Mouse (Mus musculus): Measurements from ENCODE around the gene Trim26. TPM values are rescaled to one million over a fixed set of nuclear protein-coding genes. Genes with fewer than 3 reads are reported as not detected.

Trim26 gene
- polyA plus RNA-seq, 1 experiment from 2014 or later, result 53.7 TPM

DNA sequence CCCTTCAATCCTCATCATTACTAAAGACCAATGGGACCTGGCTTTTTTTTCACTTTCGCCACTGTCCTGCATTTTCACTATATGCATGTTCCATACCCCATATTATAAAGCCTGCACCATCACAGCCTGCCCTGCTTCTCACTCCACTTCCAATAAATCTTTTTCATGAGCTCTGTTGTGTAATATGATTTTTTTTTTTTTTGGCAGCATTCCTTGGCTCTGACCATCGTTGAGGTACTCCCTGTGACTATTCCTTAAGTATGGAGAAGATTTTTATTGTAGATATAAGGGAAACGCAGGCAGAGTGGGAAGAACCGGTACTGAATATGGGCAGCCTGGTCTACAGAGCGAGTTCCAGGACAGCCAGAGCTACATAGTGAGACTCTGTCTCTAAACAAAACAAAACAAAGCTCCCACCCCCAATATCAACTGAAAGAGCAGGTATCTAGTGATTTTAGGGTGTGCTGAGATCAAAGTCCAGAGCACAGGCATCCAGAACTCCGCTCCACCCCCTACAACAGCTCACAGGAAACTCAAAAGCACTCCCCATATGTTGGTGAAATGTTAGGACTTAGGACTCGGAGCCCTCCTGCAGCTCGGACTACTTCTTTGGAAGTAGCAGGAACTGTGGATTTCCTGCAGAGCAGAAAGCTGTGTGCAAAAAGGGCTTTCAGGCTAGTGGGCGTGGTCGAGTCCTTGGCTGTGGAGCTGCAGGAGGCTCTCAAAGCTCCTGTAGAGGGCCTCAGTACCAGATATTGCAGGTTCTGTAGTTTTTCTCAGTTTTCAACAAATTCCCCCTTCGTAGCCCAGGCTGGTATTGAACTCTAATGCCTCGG lies 1.1 kb upstream of the Trim26 start:
- Histone ChIP-seq H3K27me3 (no peaks in the 10 kb centered on the region), H3K27ac (peak overlapping the region; percentile 91), H3K4me1 (peaks cover 27% of the 10 kb centered on the region), H3K9me3 (no peaks in the 10 kb centered on the region), H3K4me2 (replicated peaks) (peak overlapping the region; percentile 69), H3K4me3 (peak overlapping the region; percentile 69), H3K36me3 (0 out of 2 replicates have a peak, but pooled peaks cover 4% of the 10 kb centered on the region), H3K9ac (no peak overlapping the region)
- ATAC-seq (ENCODE audit: low FRiP score, low read depth), result no peak
- 31% methylated on average over 12 of the region's 12 CpGs for WGBS

DNA sequence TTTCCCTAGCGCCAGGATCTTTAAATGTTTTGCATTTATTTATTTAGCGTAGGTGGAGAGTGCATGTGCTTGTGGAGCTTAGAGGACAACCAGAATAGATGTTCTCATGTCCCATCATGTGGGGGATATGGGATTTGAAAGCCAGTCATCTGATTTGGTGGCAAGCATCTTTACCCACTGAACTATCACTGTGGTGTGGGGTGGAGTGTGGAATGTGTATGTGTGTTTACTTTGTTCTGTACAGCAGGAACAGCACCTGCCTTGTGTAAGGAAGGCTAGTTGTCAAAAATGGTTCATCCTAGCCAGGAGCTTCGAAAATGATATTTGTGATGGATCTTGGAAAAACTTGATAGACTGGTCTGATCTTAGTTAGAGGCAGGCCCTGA lies 514 bp upstream of the Trim26 start:
- peak overlapping the region; percentile 69 for H3K4me2 ChIP-seq (replicated peaks)
- peak overlapping the region; percentile 69 for H3K9ac ChIP-seq
- H3K9me3 ChIP-seq, result no peaks in the 10 kb centered on the region
- peak overlapping the region; percentile 91 for H3K27ac ChIP-seq
- ATAC-seq (ENCODE audit: low FRiP score, low read depth), result peak; percentile 17
- WGBS, result 13% methylated on average over 3 of the region's 3 CpGs
- H3K27me3 ChIP-seq, result no peaks in the 10 kb centered on the region
- peak overlapping the region; percentile 69 for H3K4me3 ChIP-seq
- H3K36me3 ChIP-seq, result 0 out of 2 replicates have a peak, but pooled peaks cover 4% of the 10 kb centered on the region
- H3K4me1 ChIP-seq, result peaks cover 27% of the 10 kb centered on the region

- Histone ChIP-seq H3K27ac (no peak overlapping the region), H3K4me3 (no peak overlapping the region), H3K4me2 (replicated peaks) (no peak overlapping the region), H3K4me1 (peaks cover 31% of the 10 kb centered on the region), H3K9me3 (no peaks in the 10 kb centered on the region), H3K27me3 (no peaks in the 10 kb centered on the region), H3K9ac (no peak overlapping the region), H3K36me3 (peaks cover 11% of the 10 kb centered on the region; the same call in 1 of the 2 replicates)
- ATAC-seq (ENCODE audit: low FRiP score, low read depth), result no peak
- 84% methylated on average over 5 of the region's 5 CpGs for WGBS
Observed at GRCm38 (mm10) chr17:36839001-36839400, 2.1 kb downstream of the Trim26 start.

DNA sequence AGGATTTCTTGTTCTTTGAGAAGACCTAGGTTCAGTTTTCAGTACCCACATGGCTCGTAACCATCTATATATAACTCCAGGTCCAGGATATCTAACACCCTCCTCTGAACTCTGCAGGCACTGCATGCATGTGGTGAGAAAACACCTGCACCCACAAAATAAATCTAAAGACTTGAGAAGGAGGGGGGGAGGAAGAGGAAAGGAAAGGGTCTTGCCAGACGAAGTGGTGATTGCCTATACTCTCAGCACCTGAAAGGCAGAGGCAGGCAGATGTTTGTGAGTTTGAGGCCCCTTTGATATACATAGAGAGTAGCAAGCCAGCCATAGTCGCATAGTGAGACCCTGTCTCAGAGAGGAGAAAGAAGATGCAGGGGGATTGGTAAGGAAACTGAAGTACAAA lies 3.0 kb downstream of the Trim26 start:
- Histone ChIP-seq H3K9ac (no peak overlapping the region), H3K27me3 (no peaks in the 10 kb centered on the region), H3K4me1 (peaks cover 35% of the 10 kb centered on the region), H3K36me3 (peaks cover 11% of the 10 kb centered on the region; the same call in 1 of the 2 replicates), H3K4me3 (no peak overlapping the region), H3K27ac (no peak overlapping the region), H3K9me3 (no peaks in the 10 kb centered on the region), H3K4me2 (replicated peaks) (no peak overlapping the region)
- ATAC-seq (ENCODE audit: low FRiP score, low read depth), result no peak
- 73% methylated on average over 3 of the region's 3 CpGs for WGBS

GRCm38 (mm10) chr17:36840961-36841445 lies 4.1 kb downstream of the Trim26 start:
- peaks cover 31% of the 10 kb centered on the region for H3K4me1 ChIP-seq
- no peak overlapping the region for H3K4me3 ChIP-seq
- no peak overlapping the region for H3K27ac ChIP-seq
- no peak for ATAC-seq (ENCODE audit: low FRiP score, low read depth)
- H3K9me3 ChIP-seq, result no peaks in the 10 kb centered on the region
- no peaks in the 10 kb centered on the region for H3K27me3 ChIP-seq
- peaks cover 12% of the 10 kb centered on the region for H3K36me3 ChIP-seq
- H3K4me2 ChIP-seq (replicated peaks), result no peak overlapping the region
- no peak overlapping the region for H3K9ac ChIP-seq

- peaks cover 14% of the 10 kb centered on the region for H3K4me1 ChIP-seq
Observed at GRCm38 (mm10) chr17:36843696-36844095, 6.8 kb downstream of the Trim26 start.

DNA sequence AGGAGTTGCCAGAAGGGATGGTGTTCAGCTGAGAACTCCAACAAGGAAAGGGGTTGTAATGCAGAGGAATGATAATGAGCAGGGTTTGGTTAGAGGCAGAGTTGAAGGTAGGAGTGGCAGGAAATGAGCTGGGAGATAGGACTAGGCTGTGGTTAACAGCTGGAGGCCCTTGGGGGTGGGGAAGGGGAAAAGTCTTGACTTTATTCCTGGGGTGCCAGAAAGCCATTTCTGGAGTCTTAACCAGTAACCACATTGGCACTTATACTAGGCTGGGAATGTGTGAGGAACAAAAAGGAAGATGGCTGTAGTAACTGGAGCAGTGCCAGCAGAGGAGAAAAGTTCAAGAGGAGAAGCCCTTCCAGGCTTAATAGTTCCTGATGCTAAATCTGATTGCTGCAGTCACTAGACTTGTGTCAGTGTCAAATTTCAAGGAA lies 7.4 kb downstream of the Trim26 start:
- Histone ChIP-seq H3K9me3 (no peaks in the 10 kb centered on the region), H3K36me3 (peaks cover 18% of the 10 kb centered on the region), H3K9ac (no peak overlapping the region), H3K27ac (no peak overlapping the region), H3K4me2 (replicated peaks) (no peak overlapping the region), H3K4me3 (no peak overlapping the region), H3K4me1 (peaks cover 19% of the 10 kb centered on the region), H3K27me3 (no peaks in the 10 kb centered on the region)
- ATAC-seq (ENCODE audit: low FRiP score, low read depth), result no peak

More at GRCm38 (mm10) chr17:36843696-36844095, 6.8 kb downstream of the Trim26 start:
- no peak overlapping the region for H3K9ac ChIP-seq
- no peak overlapping the region for H3K4me2 ChIP-seq (replicated peaks)
- peaks cover 22% of the 10 kb centered on the region for H3K36me3 ChIP-seq
- no peaks in the 10 kb centered on the region for H3K27me3 ChIP-seq
- 81% methylated on average over 7 of the region's 7 CpGs for WGBS
- H3K4me3 ChIP-seq, result no peak overlapping the region
- no peak for ATAC-seq (ENCODE audit: low FRiP score, low read depth)
- H3K9me3 ChIP-seq, result no peaks in the 10 kb centered on the region
- no peak overlapping the region for H3K27ac ChIP-seq

GRCm38 (mm10) chr17:36844725-36845124 lies 7.8 kb downstream of the Trim26 start:
- no peak for ATAC-seq (ENCODE audit: low FRiP score, low read depth)
- H3K4me2 ChIP-seq (replicated peaks), result no peak overlapping the region
- no peak overlapping the region for H3K9ac ChIP-seq
- no peaks in the 10 kb centered on the region for H3K9me3 ChIP-seq
- no peaks in the 10 kb centered on the region for H3K27me3 ChIP-seq
- H3K27ac ChIP-seq, result no peak overlapping the region
- H3K36me3 ChIP-seq, result peaks cover 18% of the 10 kb centered on the region
- H3K4me3 ChIP-seq, result no peak overlapping the region
- peaks cover 19% of the 10 kb centered on the region for H3K4me1 ChIP-seq
- 64% methylated on average over 1 of the region's 1 CpGs for WGBS

- no peaks in the 10 kb centered on the region for H3K9me3 ChIP-seq
- WGBS, result 74% methylated on average over 5 of the region's 5 CpGs
- peaks cover 46% of the 10 kb centered on the region for H3K36me3 ChIP-seq
- H3K27ac ChIP-seq, result no peak overlapping the region
- ATAC-seq (ENCODE audit: low FRiP score, low read depth), result no peak
- H3K4me3 ChIP-seq, result no peak overlapping the region
- H3K27me3 ChIP-seq, result no peaks in the 10 kb centered on the region
- peaks cover 9% of the 10 kb centered on the region for H3K4me1 ChIP-seq
- no peak overlapping the region for H3K4me2 ChIP-seq (replicated peaks)
- H3K9ac ChIP-seq, result no peak overlapping the region
Observed at GRCm38 (mm10) chr17:36848911-36849310, 12.0 kb downstream of the Trim26 start.

GRCm38 (mm10) chr17:36849992-36850391 lies 13.1 kb downstream of the Trim26 start:
- Histone ChIP-seq H3K27ac (no peak overlapping the region), H3K9ac (no peak overlapping the region), H3K4me1 (peaks cover 5% of the 10 kb centered on the region), H3K4me3 (no peak overlapping the region), H3K36me3 (peaks cover 57% of the 10 kb centered on the region), H3K27me3 (no peaks in the 10 kb centered on the region), H3K4me2 (replicated peaks) (no peak overlapping the region), H3K9me3 (no peaks in the 10 kb centered on the region)
- 84% methylated on average over 2 of the region's 2 CpGs for WGBS
- ATAC-seq (ENCODE audit: low FRiP score, low read depth), result no peak

DNA sequence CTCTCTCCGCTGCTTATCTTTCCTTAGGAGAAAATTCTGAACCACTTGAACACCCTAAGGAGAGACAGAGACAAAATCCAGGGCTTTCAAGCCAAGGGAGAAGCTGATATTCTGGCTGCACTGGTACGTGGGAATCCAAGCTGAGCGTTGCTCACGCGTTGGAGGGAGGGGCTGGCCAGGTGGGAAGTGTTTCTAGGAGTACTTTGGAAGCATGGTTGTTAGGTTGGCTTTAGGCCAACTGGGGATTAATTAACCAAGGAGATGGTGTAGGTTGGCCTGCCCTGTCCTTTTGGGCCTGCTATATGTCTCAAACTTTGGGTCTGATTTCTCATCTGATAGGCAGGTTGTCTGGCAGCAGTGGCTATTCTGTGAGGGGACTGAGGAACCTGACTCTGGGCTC lies 14.3 kb downstream of the Trim26 start:
- Histone ChIP-seq H3K4me3 (no peak overlapping the region), H3K36me3 (peaks cover 65% of the 10 kb centered on the region)
- WGBS, result 77% methylated on average over 5 of the region's 5 CpGs

DNA sequence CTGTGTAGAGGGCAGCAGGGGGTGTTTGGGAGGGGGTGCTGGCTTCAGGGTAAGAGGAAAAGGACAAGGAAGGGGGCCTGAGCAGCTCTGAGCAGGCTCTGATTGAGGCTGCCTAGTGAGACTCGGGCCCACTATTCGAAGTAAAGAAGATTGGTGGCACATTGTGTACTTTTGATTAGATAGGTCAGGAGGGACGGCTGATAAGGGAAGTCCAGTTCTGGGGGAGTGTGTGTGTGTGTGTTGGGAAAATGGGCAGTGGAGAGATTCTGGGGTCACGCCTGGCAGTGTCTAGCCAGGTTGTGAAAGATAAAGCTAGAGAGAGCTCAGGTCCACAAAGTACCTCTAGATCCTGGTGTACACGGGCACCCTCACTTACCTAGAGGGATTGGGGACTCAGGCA lies 14.7 kb downstream of the Trim26 start:
- Histone ChIP-seq H3K9ac (no peak overlapping the region), H3K4me3 (no peak overlapping the region), H3K4me2 (replicated peaks) (no peak overlapping the region), H3K4me1 (peaks cover 5% of the 10 kb centered on the region), H3K9me3 (no peaks in the 10 kb centered on the region), H3K27me3 (no peaks in the 10 kb centered on the region), H3K27ac (no peak overlapping the region), H3K36me3 (peaks cover 65% of the 10 kb centered on the region)
- WGBS, result 85% methylated on average over 5 of the region's 5 CpGs
- ATAC-seq (ENCODE audit: low FRiP score, low read depth), result no peak

More for the DNA sequence above, 14.3 kb downstream of the Trim26 start:
- Histone ChIP-seq H3K9ac (no peak overlapping the region), H3K27me3 (no peaks in the 10 kb centered on the region), H3K9me3 (no peaks in the 10 kb centered on the region), H3K4me1 (peaks cover 5% of the 10 kb centered on the region), H3K4me2 (replicated peaks) (no peak overlapping the region), H3K27ac (no peak overlapping the region)
- no peak for ATAC-seq (ENCODE audit: low FRiP score, low read depth)

Measured in limb, embryonic 13.5 days (tissue).